Mouse (Mus musculus) embryonic facial prominence, embryonic 12.5 days (tissue): ENCODE measurements around the gene Ccdc167. TPM values are rescaled to one million over a fixed set of nuclear protein-coding genes. Genes with fewer than 3 reads are reported as not detected.
A peak's percentile ranks its signal among the peaks of the same experiment; 100 is the strongest.

Source experiments
- ATAC-seq: fragments of 200-750 bp; cut with Nextera tagmentation; 2 replicates; pipeline ENCODE4 v1.8.0; 2017; ENCODE audit not compliant: insufficient number of reproducible peaks, insufficient read depth, low FRiP score, low TSS enrichment
- H3K27ac ChIP-seq: fragments of 300-500 bp; sonication (generic); 2 replicates; pipeline ENCODE4 v1.5.1; 2016; ENCODE audit warnings: mild to moderate bottlenecking
- H3K27me3 ChIP-seq: fragments of 300-500 bp; sonication (generic); 2 replicates; pipeline ENCODE4 v1.6.1; 2016; ENCODE audit warnings: mild to moderate bottlenecking, moderate library complexity
- H3K36me3 ChIP-seq: fragments of 300-500 bp; sonication (generic); 2 replicates; pipeline ENCODE4 v1.6.1; 2016; ENCODE audit warnings: mild to moderate bottlenecking
- H3K4me1 ChIP-seq: fragments of 300-500 bp; sonication (generic); 2 replicates; pipeline ENCODE4 v1.6.1; 2016
- H3K4me2 ChIP-seq: fragments of 300-500 bp; sonication (generic); replicated peaks from 2 replicates; pipeline ENCODE4 v1.6.1; 2016; ENCODE audit warnings: mild to moderate bottlenecking, moderate library complexity
- H3K4me3 ChIP-seq: fragments of 300-500 bp; sonication (generic); 2 replicates; pipeline ENCODE4 v1.5.1; 2016; ENCODE audit warnings: mild to moderate bottlenecking
- H3K9ac ChIP-seq: fragments of 300-500 bp; sonication (generic); 2 replicates; pipeline ENCODE4 v1.6.1; 2016; ENCODE audit warnings: mild to moderate bottlenecking, moderate library complexity
- H3K9me3 ChIP-seq: fragments of 300-500 bp; sonication (generic); 2 replicates; pipeline ENCODE4 v1.6.1; 2016; ENCODE audit warnings: mild to moderate bottlenecking, moderate library complexity
- WGBS: fragments of 180-500 bp; shearing (Covaris S2); methylation state at CpG from one replicate; pipeline ENCODE4 v1.1.7; 2016; 5-methylcytosine and 5-hydroxymethylcytosine counted together
- polyA plus RNA-seq: library from polyadenylated mRNA; unstranded; fragments of >200 nt; fragmentation: Nextera tagmentation; extraction: Ambion mirVana; gene quantifications from 2 replicates; pipeline ENCODE4 v1.2.1, GENCODE M21; 2016

Ccdc167 gene
- polyA plus RNA-seq, 1 experiment from 2014 or later, result 15.9 TPM

- peaks cover 19% of the 10 kb centered on the region for H3K36me3 ChIP-seq
Measured at GRCm38 (mm10) chr17:29660762-29661391, 56.0 kb downstream of the Ccdc167 start.

GRCm38 (mm10) chr17:29660076-29660761, 56.6 kb downstream of the Ccdc167 start, which contains the start of gene Cmtr1:
Cmtr1 (plus strand) TSS chr17:29660595.
- no peaks in the 10 kb centered on the region for H3K9me3 ChIP-seq
- H3K27me3 ChIP-seq, result no peaks in the 10 kb centered on the region
- ATAC-seq, result peak; percentile 94
- peak within 1 kb of the TSS; percentile 78 for H3K4me2 ChIP-seq
- 2% methylated on average over 41 of the region's 41 CpGs for WGBS
- peaks cover 18% of the 10 kb centered on the region for H3K36me3 ChIP-seq
- H3K4me1 ChIP-seq, result peaks cover 7% of the 10 kb centered on the region
- peak within 1 kb of the TSS; percentile 98 for H3K4me3 ChIP-seq
- peak within 1 kb of the TSS; percentile 99 for H3K9ac ChIP-seq
- H3K27ac ChIP-seq, result peak within 1 kb of the TSS; percentile 90

More at GRCm38 (mm10) chr17:29660762-29661391, 56.0 kb downstream of the Ccdc167 start:
- Histone ChIP-seq H3K9me3 (no peaks in the 10 kb centered on the region), H3K9ac (peak overlapping the region; percentile 99), H3K4me1 (peaks cover 7% of the 10 kb centered on the region), H3K4me2 (peak overlapping the region; percentile 78), H3K4me3 (peak overlapping the region; percentile 98), H3K27me3 (no peaks in the 10 kb centered on the region), H3K27ac (peak overlapping the region; percentile 90)
- WGBS, result under 1% methylated on average over 41 of the region's 41 CpGs
- ATAC-seq, result no peak

GRCm38 (mm10) chr17:29658249-29658648, 58.6 kb downstream of the Ccdc167 start:
- Histone ChIP-seq H3K27ac (no peak overlapping the region), H3K4me2 (no peak overlapping the region), H3K9me3 (no peaks in the 10 kb centered on the region), H3K4me1 (peaks cover 7% of the 10 kb centered on the region), H3K36me3 (peaks cover 5% of the 10 kb centered on the region; the same call in 1 of the 2 replicates), H3K27me3 (no peaks in the 10 kb centered on the region), H3K4me3 (no peak overlapping the region), H3K9ac (no peak overlapping the region)
- 76% methylated on average over 2 of the region's 2 CpGs for WGBS
- no peak for ATAC-seq

- Histone ChIP-seq H3K9me3 (no peaks in the 10 kb centered on the region), H3K27ac (no peak overlapping the region), H3K27me3 (no peaks in the 10 kb centered on the region), H3K9ac (no peak overlapping the region), H3K36me3 (peaks cover 60% of the 10 kb centered on the region), H3K4me1 (no peaks in the 10 kb centered on the region), H3K4me2 (no peak overlapping the region), H3K4me3 (no peak overlapping the region)
- ATAC-seq, result no peak
- WGBS, result 64% methylated on average over 3 of the region's 3 CpGs
Measured at GRCm38 (mm10) chr17:29642219-29642618, 74.6 kb downstream of the Ccdc167 start.

- Histone ChIP-seq H3K27me3 (no peaks in the 10 kb centered on the region), H3K36me3 (peaks cover 64% of the 10 kb centered on the region), H3K9me3 (no peaks in the 10 kb centered on the region), H3K9ac (no peak overlapping the region), H3K4me1 (no peaks in the 10 kb centered on the region), H3K4me2 (no peak overlapping the region), H3K27ac (no peak overlapping the region), H3K4me3 (no peak overlapping the region)
- 96% methylated on average over 11 of the region's 11 CpGs for WGBS
- no peak for ATAC-seq
Measured at GRCm38 (mm10) chr17:29640971-29641370, 75.9 kb downstream of the Ccdc167 start.

GRCm38 (mm10) chr17:29637895-29638294, 78.9 kb downstream of the Ccdc167 start:
- Histone ChIP-seq H3K9me3 (no peaks in the 10 kb centered on the region), H3K4me1 (no peaks in the 10 kb centered on the region), H3K4me2 (no peak overlapping the region), H3K27me3 (no peaks in the 10 kb centered on the region), H3K4me3 (no peak overlapping the region), H3K27ac (no peak overlapping the region), H3K9ac (no peak overlapping the region), H3K36me3 (peaks cover 92% of the 10 kb centered on the region)
- 85% methylated on average over 8 of the region's 8 CpGs for WGBS
- no peak for ATAC-seq

- no peaks in the 10 kb centered on the region for H3K4me1 ChIP-seq
- no peak overlapping the region for H3K9ac ChIP-seq
- no peaks in the 10 kb centered on the region for H3K27me3 ChIP-seq
- ATAC-seq, result no peak
- no peaks in the 10 kb centered on the region for H3K9me3 ChIP-seq
- H3K27ac ChIP-seq, result no peak overlapping the region
- peaks cover 94% of the 10 kb centered on the region for H3K36me3 ChIP-seq
- H3K4me2 ChIP-seq, result no peak overlapping the region
- WGBS, result 97% methylated on average over 4 of the region's 4 CpGs
- H3K4me3 ChIP-seq, result no peak overlapping the region
Measured at GRCm38 (mm10) chr17:29637377-29637776, 79.5 kb downstream of the Ccdc167 start.

Other genes starting within 250 kb of the Ccdc167 start
- gene Pim1, start 226.3 kb downstream of the Ccdc167 start, polyA plus RNA-seq, result 20.1 and 20.3 TPM in 2 replicates
- not detected in 2 replicates for gene Gm17657, start 167.4 kb downstream of the Ccdc167 start, polyA plus RNA-seq
- gene Tbc1d22b, start 167.3 kb downstream of the Ccdc167 start, polyA plus RNA-seq, result 19.0 and 19.1 TPM in 2 replicates
- 1.8 and 2.4 TPM in 2 replicates for gene Tmem217, start 164.7 kb downstream of the Ccdc167 start, polyA plus RNA-seq
- 109 and 110 TPM in 2 replicates for gene Rnf8, start 102.3 kb downstream of the Ccdc167 start, polyA plus RNA-seq
- gene Gm28043, start 102.2 kb downstream of the Ccdc167 start, polyA plus RNA-seq, result 4.0 TPM in 2 replicates
- gene Cmtr1, start 56.4 kb downstream of the Ccdc167 start, polyA plus RNA-seq, result 142 and 147 TPM in 2 replicates